Comparison of ENCODE assay signal across 8 mouse cellular contexts in the genomic region with DNA sequence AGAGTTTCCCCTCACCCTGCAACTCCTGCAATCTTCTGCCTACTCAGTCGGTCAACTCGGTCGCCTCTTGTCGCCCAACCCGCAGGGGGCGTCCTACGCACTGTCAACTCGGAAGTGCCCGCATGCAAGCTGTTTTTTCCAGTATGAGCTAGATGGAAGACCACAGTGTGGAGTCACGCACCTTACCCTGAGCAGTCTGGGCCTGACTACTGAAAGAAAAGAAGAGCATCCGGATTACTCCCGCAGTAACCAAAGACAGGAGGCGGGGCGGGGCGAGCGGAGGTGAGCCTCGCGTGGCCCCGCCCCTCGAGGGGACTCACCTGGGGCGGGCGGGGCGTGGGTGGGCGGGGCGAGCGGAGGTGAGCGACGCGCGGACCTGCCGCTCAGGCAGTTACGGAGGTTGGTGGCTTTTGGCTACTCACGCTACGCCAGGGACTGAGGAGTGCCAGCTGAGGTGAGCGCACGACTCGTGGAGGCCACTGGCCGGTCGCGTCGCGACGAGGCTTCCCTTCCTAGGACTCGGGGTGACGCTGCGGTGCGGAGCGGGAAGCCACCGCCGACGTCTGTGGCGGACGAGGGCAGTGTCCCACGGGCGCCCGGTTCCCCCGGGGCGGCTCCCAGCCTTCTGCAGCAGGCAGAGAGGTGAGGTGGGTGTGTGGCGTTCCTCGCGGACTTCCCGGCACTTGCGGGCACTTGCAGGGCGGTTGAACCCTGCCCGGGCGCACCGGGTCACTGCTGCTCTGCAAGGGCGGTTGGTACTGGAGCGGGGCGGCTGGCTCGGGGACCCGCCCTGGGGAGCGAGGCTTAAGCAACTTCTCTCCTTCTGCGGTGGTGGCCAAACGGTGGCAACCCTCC. TPM values are rescaled to one million over a fixed set of nuclear protein-coding genes. Genes with fewer than 3 reads are reported as not detected.
DNase-seq lines count a peak whose midpoint lies in the region; ATAC-seq and TF ChIP-seq lines count a peak whose summit lies in the region.

A gene (plus strand): TSS at position 347 of the 855 bp plus-strand sequence.

- H3K4me3 ChIP-seq in bone marrow macrophage, adult 2 months (ENCODE audit: insufficient read depth, low read length): peak within 1 kb of the TSS; percentile 90
- H3K4me3 ChIP-seq in heart, embryonic 11.5 days (ENCODE audit: low read depth, low read length): peak within 1 kb of the TSS; percentile 67
- H3K4me3 ChIP-seq in kidney, embryonic 15.5 days (replicated peaks): peak within 1 kb of the TSS; percentile 64

- H3K27ac ChIP-seq in bone marrow macrophage, adult 2 months (ENCODE audit: insufficient read depth, low read depth, low read length): no peak within 1 kb of the TSS
- no peak within 1 kb of the TSS for H3K27ac ChIP-seq in heart, embryonic 11.5 days (ENCODE audit: low read depth, low read length)
- H3K27ac ChIP-seq in kidney, embryonic 15.5 days: peak within 1 kb of the TSS; percentile 76

- H3K4me2 ChIP-seq in heart, embryonic 11.5 days: peak within 1 kb of the TSS; percentile 97
- H3K4me2 ChIP-seq in kidney, embryonic 15.5 days: peak within 1 kb of the TSS; percentile 98

- no peak for TF ChIP-seq POLR2A in bone marrow macrophage, adult 2 months (IDR thresholded peaks at IDR 0.05; ENCODE audit: borderline replicate concordance, low read depth, low read length)

- TF ChIP-seq CTCF in bone marrow macrophage, adult 2 months (IDR thresholded peaks at IDR 0.05; ENCODE audit: low read depth, low read length): peak; percentile 94

- H3K27me3 ChIP-seq in heart, embryonic 11.5 days (ENCODE audit: control insufficient read depth, insufficient read depth, low read length): peaks cover 21% of the 10 kb centered on the region
- H3K27me3 ChIP-seq in kidney, embryonic 15.5 days: peaks cover 20% of the 10 kb centered on the region; the same call in 1 of the 2 replicates

- peaks cover 9% of the 10 kb centered on the region for H3K4me1 ChIP-seq in bone marrow macrophage, adult 2 months (ENCODE audit: control insufficient read depth, insufficient read depth, low read length)
- H3K4me1 ChIP-seq in heart, embryonic 11.5 days (ENCODE audit: control insufficient read depth, insufficient read depth, low read length): peaks cover 3% of the 10 kb centered on the region
- H3K4me1 ChIP-seq in kidney, embryonic 15.5 days: peaks cover 12% of the 10 kb centered on the region; the same call in 1 of the 2 replicates

- H3K9me3 ChIP-seq in heart, embryonic 11.5 days (replicated peaks; ENCODE audit: control insufficient read depth, low read length): no peaks in the 10 kb centered on the region
- no peaks in the 10 kb centered on the region for H3K9me3 ChIP-seq in kidney, embryonic 15.5 days (replicated peaks)

- H3K36me3 ChIP-seq in heart, embryonic 11.5 days (ENCODE audit: control insufficient read depth, insufficient read depth, low read length): no peaks in the 10 kb centered on the region
- H3K36me3 ChIP-seq in kidney, embryonic 15.5 days: no peaks in the 10 kb centered on the region

- peak within 1 kb of the TSS; percentile 63 for H3K9ac ChIP-seq in heart, embryonic 11.5 days (ENCODE audit: low read depth, low read length)
- H3K9ac ChIP-seq in kidney, embryonic 15.5 days: peak within 1 kb of the TSS; percentile 56

- ATAC-seq in erythroblast, adult 5-6 weeks (replicated peaks; ENCODE audit: low FRiP score, poor library complexity, severe bottlenecking): peak; percentile 64
- ATAC-seq in heart, embryonic 11.5 days (replicated peaks; ENCODE audit: insufficient number of reproducible peaks, low FRiP score, low TSS enrichment): peak; percentile 63
- ATAC-seq in kidney, embryonic 15.5 days (replicated peaks; ENCODE audit: low FRiP score): peak; percentile 90

- DNase-seq in 416B (ENCODE audit: low read depth) (peak; percentile 24), liver (peak; percentile 72)
- DNase-seq in monocyte, adult 2 months (ENCODE audit: low read depth in 1 of 2, low spot score in 2 of 2): peak; percentile 69 to 74
- peak; percentile 38 to 59 for DNase-seq in spleen, postnatal 14 days (ENCODE audit: low spot score in 2 of 2)

- under 1% methylated on average over 73 of the region's 75 CpGs for WGBS in heart, embryonic 11.5 days (ENCODE audit: insufficient replicate concordance)
- WGBS in kidney, embryonic 15.5 days: under 1% methylated on average over 75 of the region's 75 CpGs

RNA-seq across cellular contexts. Expression of the gene that starts here (rescaled TPM):
- 20.3 and 24.8 TPM in 2 replicates for polyA plus RNA-seq in bone marrow macrophage, adult 2 months (2012; ENCODE audit: insufficient read depth, insufficient read length, missing spikeins)
- 16.5 and 35.3 TPM in 2 replicates for total RNA-seq in erythroblast, adult 5-6 weeks (2015; ENCODE audit: low replicate concordance)
- 7.8 and 10.7 TPM in 2 replicates for total RNA-seq in erythroblast, adult 5-6 weeks (2017; ENCODE audit: low replicate concordance)
- polyA plus RNA-seq in heart, embryonic 11.5 days (2014; fragmentation: Nextera tagmentation; extraction: Ambion mirVana): 0.62 and 1.2 TPM in 2 replicates
- polyA plus RNA-seq in kidney, embryonic 15.5 days (2015; fragmentation: Nextera tagmentation; extraction: Ambion mirVana): 10.8 and 11.4 TPM in 2 replicates
